Mouse (Mus musculus): ENCODE results near the gene Wdr70.

GRCm38 (mm10) chr15:7934580-7934979 is 164.4 kb downstream of the Wdr70 start:
- no peak for TF ChIP-seq CTCF (IDR thresholded peaks at IDR 0.05; ENCODE audit: low read depth)
- TF ChIP-seq EP300 (IDR thresholded peaks at IDR 0.05; ENCODE audit: low read depth): no peak

All from liver, embryonic 14.5 days (tissue).